Mouse (Mus musculus): ENCODE measurements around the gene Samd1. TPM values are rescaled to one million over a fixed set of nuclear protein-coding genes. Genes with fewer than 3 reads are reported as not detected.

Samd1 gene
- polyA plus RNA-seq, 1 experiment from 2014 or later, result 6.7 TPM

- DNase-seq (ENCODE audit: low spot score), result peak; percentile 53
- Histone ChIP-seq H3K4me1 (replicated peaks; ENCODE audit: insufficient read depth, low read length) (peaks cover 29% of the 10 kb centered on the region), H3K9ac (ENCODE audit: low read depth, low read length) (no peak overlapping the region), H3K9me3 (replicated peaks; ENCODE audit: low read length) (no peaks in the 10 kb centered on the region), H3K4me3 (replicated peaks; ENCODE audit: low read depth, low read length) (no peak overlapping the region), H3K36me3 (ENCODE audit: insufficient read depth, low read length) (no peaks in the 10 kb centered on the region), H3K4me2 (ENCODE audit: low read length) (peak overlapping the region; percentile 53; the same call in 1 of the 2 replicates), H3K27me3 (ENCODE audit: insufficient read depth, low read length) (no peaks in the 10 kb centered on the region), H3K27ac (peak overlapping the region; percentile 42)
- TF ChIP-seq CTCF (IDR thresholded peaks at IDR 0.05; ENCODE audit: low read depth), result 0 out of 2 replicates have a peak, but pooled peaks have one; percentile 3
- peak; percentile 50; the same call in 1 of the 2 replicates for ATAC-seq (replicated peaks; ENCODE audit: low FRiP score, low read depth)
- WGBS, result 7% methylated on average over 5 of the region's 5 CpGs
Measured at GRCm38 (mm10) chr8:84023085-84023484, 25.6 kb downstream of the Samd1 start.

- ATAC-seq (replicated peaks; ENCODE audit: low FRiP score, low read depth), result peak; percentile 43
- Histone ChIP-seq H3K9me3 (replicated peaks; ENCODE audit: low read length) (no peaks in the 10 kb centered on the region), H3K4me1 (replicated peaks; ENCODE audit: insufficient read depth, low read length) (peaks cover 29% of the 10 kb centered on the region), H3K9ac (ENCODE audit: low read depth, low read length) (no peak overlapping the region), H3K36me3 (ENCODE audit: insufficient read depth, low read length) (no peaks in the 10 kb centered on the region), H3K27me3 (ENCODE audit: insufficient read depth, low read length) (no peaks in the 10 kb centered on the region), H3K4me3 (replicated peaks; ENCODE audit: low read depth, low read length) (no peak overlapping the region), H3K27ac (0 out of 2 replicates have a peak overlapping the region, but pooled peaks have one; percentile 42), H3K4me2 (ENCODE audit: low read length) (peak overlapping the region; percentile 53; the same call in 1 of the 2 replicates)
- DNase-seq (ENCODE audit: low spot score), result no peak
- 37% methylated on average over 1 of the region's 1 CpGs for WGBS
- TF ChIP-seq CTCF (IDR thresholded peaks at IDR 0.05; ENCODE audit: low read depth), result no peak
Measured at GRCm38 (mm10) chr8:84023631-84024030, 26.2 kb downstream of the Samd1 start.

- Histone ChIP-seq H3K27me3 (ENCODE audit: insufficient read depth, low read length) (no peaks in the 10 kb centered on the region), H3K9ac (ENCODE audit: low read depth, low read length) (no peak overlapping the region), H3K9me3 (replicated peaks; ENCODE audit: low read length) (no peaks in the 10 kb centered on the region), H3K36me3 (ENCODE audit: insufficient read depth, low read length) (no peaks in the 10 kb centered on the region), H3K4me1 (replicated peaks; ENCODE audit: insufficient read depth, low read length) (peaks cover 29% of the 10 kb centered on the region), H3K27ac (peak overlapping the region; percentile 36; the same call in 1 of the 2 replicates), H3K4me3 (replicated peaks; ENCODE audit: low read depth, low read length) (no peak overlapping the region), H3K4me2 (ENCODE audit: low read length) (peak overlapping the region; percentile 53; the same call in 1 of the 2 replicates)
- no peak for ATAC-seq (replicated peaks; ENCODE audit: low FRiP score, low read depth)
- TF ChIP-seq CTCF (IDR thresholded peaks at IDR 0.05; ENCODE audit: low read depth), result peak; percentile 83
- WGBS, result 18% methylated on average over 10 of the region's 10 CpGs
- peak; percentile 57 for DNase-seq (ENCODE audit: low spot score)
Measured at GRCm38 (mm10) chr8:84024171-84024570, 26.7 kb downstream of the Samd1 start.

GRCm38 (mm10) chr8:84025863-84026262 is 28.4 kb downstream of the Samd1 start:
- Histone ChIP-seq H3K36me3 (ENCODE audit: insufficient read depth, low read length) (0 out of 2 replicates have a peak, but pooled peaks cover 3% of the 10 kb centered on the region), H3K4me2 (ENCODE audit: low read length) (peak overlapping the region; percentile 74), H3K27ac (no peak overlapping the region), H3K9ac (ENCODE audit: low read depth, low read length) (peak overlapping the region; percentile 42; the same call in 1 of the 2 replicates), H3K9me3 (replicated peaks; ENCODE audit: low read length) (no peaks in the 10 kb centered on the region), H3K27me3 (ENCODE audit: insufficient read depth, low read length) (no peaks in the 10 kb centered on the region), H3K4me1 (replicated peaks; ENCODE audit: insufficient read depth, low read length) (peaks cover 29% of the 10 kb centered on the region), H3K4me3 (replicated peaks; ENCODE audit: low read depth, low read length) (peak overlapping the region; percentile 37)
- WGBS, result 2% methylated on average over 41 of the region's 41 CpGs
- TF ChIP-seq CTCF (IDR thresholded peaks at IDR 0.05; ENCODE audit: low read depth), result no peak
- 0 out of 2 replicates have a peak, but pooled peaks have one; percentile 6 for ATAC-seq (replicated peaks; ENCODE audit: low FRiP score, low read depth)
- DNase-seq (ENCODE audit: low spot score), result peak; percentile 83

- no peak overlapping the region for H3K4me2 ChIP-seq (ENCODE audit: low read length)
- no peaks in the 10 kb centered on the region for H3K9me3 ChIP-seq (replicated peaks; ENCODE audit: low read length)
- ATAC-seq (replicated peaks; ENCODE audit: low FRiP score, low read depth), result no peak
- H3K36me3 ChIP-seq (ENCODE audit: insufficient read depth, low read length), result 0 out of 2 replicates have a peak, but pooled peaks cover 3% of the 10 kb centered on the region
- TF ChIP-seq CTCF (IDR thresholded peaks at IDR 0.05; ENCODE audit: low read depth), result no peak
- no peak for DNase-seq (ENCODE audit: low spot score)
- no peak overlapping the region for H3K9ac ChIP-seq (ENCODE audit: low read depth, low read length)
- no peak overlapping the region for H3K4me3 ChIP-seq (replicated peaks; ENCODE audit: low read depth, low read length)
- H3K27ac ChIP-seq, result no peak overlapping the region
- WGBS, result 21% methylated on average over 10 of the region's 10 CpGs
- peaks cover 17% of the 10 kb centered on the region; the same call in 1 of the 2 replicates for H3K4me1 ChIP-seq (replicated peaks; ENCODE audit: insufficient read depth, low read length)
- H3K27me3 ChIP-seq (ENCODE audit: insufficient read depth, low read length), result no peaks in the 10 kb centered on the region
Measured at GRCm38 (mm10) chr8:84027449-84027848, 30.0 kb downstream of the Samd1 start.

- ATAC-seq (replicated peaks; ENCODE audit: low FRiP score, low read depth), result no peak
- Histone ChIP-seq H3K27ac (no peak overlapping the region), H3K4me1 (replicated peaks; ENCODE audit: insufficient read depth, low read length) (0 out of 2 replicates have a peak, but pooled peaks cover 4% of the 10 kb centered on the region), H3K27me3 (ENCODE audit: insufficient read depth, low read length) (no peaks in the 10 kb centered on the region), H3K9ac (ENCODE audit: low read depth, low read length) (no peak overlapping the region), H3K36me3 (ENCODE audit: insufficient read depth, low read length) (0 out of 2 replicates have a peak, but pooled peaks cover 3% of the 10 kb centered on the region), H3K9me3 (replicated peaks; ENCODE audit: low read length) (no peaks in the 10 kb centered on the region), H3K4me2 (ENCODE audit: low read length) (no peak overlapping the region), H3K4me3 (replicated peaks; ENCODE audit: low read depth, low read length) (no peak overlapping the region)
- TF ChIP-seq CTCF (IDR thresholded peaks at IDR 0.05; ENCODE audit: low read depth), result no peak
- WGBS, result 89% methylated on average over 5 of the region's 5 CpGs
- DNase-seq (ENCODE audit: low spot score), result no peak
Measured at GRCm38 (mm10) chr8:84029272-84029671, 31.8 kb downstream of the Samd1 start.

Measured in kidney, postnatal 0 days (tissue).